Mouse (Mus musculus): ENCODE data around the gene Ptchd4.

GRCm38 (mm10) chr17:42335787-42336186 is 20.0 kb downstream of the Ptchd4 start:
- TF ChIP-seq ZC3H11A (IDR thresholded peaks at IDR 0.05; ENCODE audit: borderline replicate concordance, low read depth, low read length): no peak
- no peak for TF ChIP-seq MAFK (IDR thresholded peaks at IDR 0.05; ENCODE audit: insufficient read depth, low read depth, low read length)
- no peak for TF ChIP-seq CHD2 (IDR thresholded peaks at IDR 0.05; ENCODE audit: low read depth, low read length)
- TF ChIP-seq HCFC1 (IDR thresholded peaks at IDR 0.05; ENCODE audit: borderline replicate concordance, insufficient read depth, low read length): no peak
- no peak for TF ChIP-seq ZNF384 (IDR thresholded peaks at IDR 0.05; ENCODE audit: low read depth, low read length)
